Mouse (Mus musculus) hindbrain, postnatal 0 days (tissue): Measurements from ENCODE around the gene Add3. TPM values are rescaled to one million over a fixed set of nuclear protein-coding genes. Genes with fewer than 3 reads are reported as not detected.

ENCODE experiments used
- ATAC-seq: fragments of 200-750 bp; cut with Nextera tagmentation; 2 replicates; pipeline ENCODE4 v1.8.0; 2017; ENCODE audit warnings: mild to moderate bottlenecking, moderate TSS enrichment, moderate library complexity
- DNase-seq: peaks from one replicate; pipeline ENCODE4 v3.0.0-alpha.2; 2015; ENCODE audit warnings: low spot score
- H3K27ac ChIP-seq: fragments of 300-500 bp; sonication (generic); 2 replicates; pipeline ENCODE4 v1.5.1; 2014; ENCODE audit warnings: mild to moderate bottlenecking
- H3K27me3 ChIP-seq: fragments of 300-500 bp; sonication (generic); 2 replicates; pipeline ENCODE4 v1.6.1; 2014; ENCODE audit warnings: low read length, mixed read lengths; ENCODE audit not compliant: insufficient read depth
- H3K36me3 ChIP-seq: fragments of 300-500 bp; sonication (generic); 2 replicates; pipeline ENCODE4 v1.6.1; 2014; ENCODE audit warnings: low read length, mixed read lengths; ENCODE audit not compliant: insufficient read depth
- H3K4me1 ChIP-seq: fragments of 300-500 bp; sonication (generic); 2 replicates; pipeline ENCODE4 v1.6.1; 2014; ENCODE audit warnings: antibody characterized with exemption, low read length, mixed read lengths; ENCODE audit not compliant: insufficient read depth
- H3K4me2 ChIP-seq: fragments of 300-500 bp; sonication (generic); 2 replicates; pipeline ENCODE4 v1.6.1; 2014; ENCODE audit warnings: low read depth, mild to moderate bottlenecking, low read length, moderate library complexity, mixed read lengths
- H3K4me3 ChIP-seq: fragments of 300-500 bp; sonication (generic); 2 replicates; pipeline ENCODE4 v1.5.1; 2014; ENCODE audit warnings: low read length
- H3K9ac ChIP-seq: fragments of 300-500 bp; sonication (generic); replicated peaks from 2 replicates; pipeline ENCODE4 v1.6.1; 2014; ENCODE audit warnings: mild to moderate bottlenecking, low read length, moderate library complexity, mixed read lengths
- H3K9me3 ChIP-seq: fragments of 300-500 bp; sonication (generic); 2 replicates; pipeline ENCODE4 v1.6.1; 2016; ENCODE audit warnings: low read length, mixed read lengths
- CTCF ChIP-seq: IDR thresholded peaks from 2 replicates; pipeline ENCODE4 v1.5.1; 2016; ENCODE audit warnings: antibody characterized with exemption, control low read depth, low read depth
- WGBS: fragments of 180-500 bp; shearing (Covaris S2); extraction: QIAGEN DNeasy Blood & Tissue Kit; methylation state at CpG from one replicate; pipeline ENCODE4 v1.1.7; 2014; 5-methylcytosine and 5-hydroxymethylcytosine counted together
- polyA plus RNA-seq: library from polyadenylated mRNA; unstranded; fragments of >200 nt; fragmentation: Nextera tagmentation; extraction: Ambion mirVana; gene quantifications from 2 replicates; pipeline ENCODE4 v1.2.1, GENCODE M21; 2015
- total RNA-seq: library from RNA; depleted of rRNA; stranded (reverse); fragments of >200 nt; gene quantifications from 2 replicates; pipeline ENCODE4 v1.2.3, GENCODE M21; 2014

The Add3 gene
- total and polyA plus RNA-seq, 2 experiments from 2014 or later, result 56.7 to 65.2 TPM

GRCm38 (mm10) chr19:53251656-53252055, 111.4 kb downstream of the Add3 start:
- Histone ChIP-seq H3K36me3 (no peaks in the 10 kb centered on the region), H3K9ac (no peak overlapping the region), H3K4me2 (no peak overlapping the region), H3K27ac (no peak overlapping the region), H3K9me3 (no peaks in the 10 kb centered on the region), H3K4me1 (no peaks in the 10 kb centered on the region), H3K27me3 (no peaks in the 10 kb centered on the region), H3K4me3 (no peak overlapping the region)
- ATAC-seq (no peak), DNase-seq (no peak)
- 86% methylated on average over 3 of the region's 3 CpGs for WGBS
- TF ChIP-seq CTCF, result no peak

GRCm38 (mm10) chr19:53252111-53253028, 112.1 kb downstream of the Add3 start:
- Histone ChIP-seq H3K27me3 (no peaks in the 10 kb centered on the region), H3K4me3 (no peak overlapping the region), H3K4me2 (no peak overlapping the region), H3K9me3 (no peaks in the 10 kb centered on the region), H3K36me3 (no peaks in the 10 kb centered on the region), H3K9ac (no peak overlapping the region), H3K4me1 (no peaks in the 10 kb centered on the region), H3K27ac (no peak overlapping the region)
- no peak for ATAC-seq
- no peak for DNase-seq
- no peak for TF ChIP-seq CTCF
- 89% methylated on average over 15 of the region's 15 CpGs for WGBS

GRCm38 (mm10) chr19:53256361-53256760, 116.1 kb downstream of the Add3 start:
- H3K9ac ChIP-seq, result no peak overlapping the region
- 87% methylated on average over 8 of the region's 8 CpGs for WGBS
- H3K4me1 ChIP-seq, result peaks cover 7% of the 10 kb centered on the region; the same call in 1 of the 2 replicates
- no peak for DNase-seq
- H3K4me2 ChIP-seq, result no peak overlapping the region
- H3K27ac ChIP-seq, result no peak overlapping the region
- H3K9me3 ChIP-seq, result no peaks in the 10 kb centered on the region
- no peaks in the 10 kb centered on the region for H3K27me3 ChIP-seq
- H3K4me3 ChIP-seq, result no peak overlapping the region
- no peak for ATAC-seq
- TF ChIP-seq CTCF, result no peak
- no peaks in the 10 kb centered on the region for H3K36me3 ChIP-seq

GRCm38 (mm10) chr19:53256991-53257594, 116.8 kb downstream of the Add3 start:
- no peaks in the 10 kb centered on the region for H3K9me3 ChIP-seq
- H3K4me2 ChIP-seq, result no peak overlapping the region
- H3K4me1 ChIP-seq, result peaks cover 7% of the 10 kb centered on the region; the same call in 1 of the 2 replicates
- no peak overlapping the region for H3K27ac ChIP-seq
- H3K36me3 ChIP-seq, result no peaks in the 10 kb centered on the region
- no peaks in the 10 kb centered on the region for H3K27me3 ChIP-seq
- WGBS, result 87% methylated on average over 7 of the region's 7 CpGs
- H3K4me3 ChIP-seq, result no peak overlapping the region
- H3K9ac ChIP-seq, result no peak overlapping the region
- DNase-seq, result no peak
- no peak for ATAC-seq
- TF ChIP-seq CTCF, result no peak

GRCm38 (mm10) chr19:53257631-53258560, 117.7 kb downstream of the Add3 start:
- Histone ChIP-seq H3K4me1 (peaks cover 7% of the 10 kb centered on the region; the same call in 1 of the 2 replicates), H3K4me3 (no peak overlapping the region), H3K27me3 (no peaks in the 10 kb centered on the region), H3K4me2 (no peak overlapping the region), H3K27ac (no peak overlapping the region), H3K9me3 (no peaks in the 10 kb centered on the region), H3K36me3 (no peaks in the 10 kb centered on the region), H3K9ac (no peak overlapping the region)
- 0 out of 2 replicates have a peak, but pooled peaks have one; percentile 28 for ATAC-seq
- no peak for TF ChIP-seq CTCF
- peak; percentile 25 for DNase-seq
- 76% methylated on average over 15 of the region's 15 CpGs for WGBS
